Mouse (Mus musculus) heart, adult 11 months (tissue): ENCODE measurements around the gene Fat1.

ENCODE experiments used
- DNase-seq: peaks from one replicate; pipeline ENCODE4 v3.0.0; 2022

The Fat1 gene

GRCm38 (mm10) chr8:44934850-44935497 is at the start of gene Fat1:
TSS of gene Fat1 (plus strand) at chr8:44935447.
- DNase-seq = peak; percentile 99

DNA sequence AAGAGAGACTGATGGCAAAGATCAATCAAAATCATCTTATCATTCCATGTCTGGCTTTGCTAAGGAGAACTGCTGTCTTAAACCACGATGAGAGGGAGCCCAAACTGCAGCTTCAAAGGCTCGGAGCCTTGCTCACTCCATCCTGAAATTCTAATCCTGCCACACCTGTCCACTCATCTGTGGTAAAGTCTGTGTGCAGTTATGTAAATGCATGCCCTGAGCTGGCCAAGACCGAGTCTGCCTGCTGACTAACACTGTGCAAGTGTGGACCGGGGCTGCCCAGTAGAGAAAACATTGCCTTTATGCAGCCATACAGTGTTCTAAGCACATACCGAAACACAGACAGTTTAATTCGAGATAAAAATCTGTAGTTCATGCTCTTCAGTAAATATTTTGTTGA is 40.6 kb upstream of the Fat1 start:
- peak; percentile 63 for DNase-seq

- peak; percentile 66 for DNase-seq
These were observed 35.7 kb upstream of the Fat1 start for GRCm38 (mm10) chr8:44899575-44899991.

- peak; percentile 71 for DNase-seq
These were observed 23.9 kb upstream of the Fat1 start for GRCm38 (mm10) chr8:44911126-44911903.

- peak; percentile 61 for DNase-seq
These were observed 15.7 kb upstream of the Fat1 start for GRCm38 (mm10) chr8:44919487-44920082.

GRCm38 (mm10) chr8:44920379-44921032 is 14.7 kb upstream of the Fat1 start:
- DNase-seq = peak; percentile 64

DNA sequence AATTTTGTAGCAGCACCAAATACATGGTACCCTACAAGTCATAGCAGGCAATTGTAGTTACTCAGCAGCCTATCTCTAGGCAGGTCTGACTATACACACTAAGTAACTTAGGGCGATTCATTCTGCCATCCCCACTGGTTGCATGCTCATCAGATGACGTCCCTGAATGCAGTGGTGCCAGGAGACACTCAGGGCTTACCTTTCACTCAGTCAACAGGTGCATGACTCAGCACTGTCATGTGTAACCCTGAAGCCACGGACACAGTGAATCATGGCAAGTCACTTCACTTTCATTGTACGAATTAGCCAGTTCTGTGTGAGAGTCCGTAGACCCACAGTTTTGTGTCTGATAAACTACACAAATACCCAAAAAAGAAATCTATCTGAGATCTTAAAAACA is 10.3 kb upstream of the Fat1 start:
- peak; percentile 70 for DNase-seq

DNA sequence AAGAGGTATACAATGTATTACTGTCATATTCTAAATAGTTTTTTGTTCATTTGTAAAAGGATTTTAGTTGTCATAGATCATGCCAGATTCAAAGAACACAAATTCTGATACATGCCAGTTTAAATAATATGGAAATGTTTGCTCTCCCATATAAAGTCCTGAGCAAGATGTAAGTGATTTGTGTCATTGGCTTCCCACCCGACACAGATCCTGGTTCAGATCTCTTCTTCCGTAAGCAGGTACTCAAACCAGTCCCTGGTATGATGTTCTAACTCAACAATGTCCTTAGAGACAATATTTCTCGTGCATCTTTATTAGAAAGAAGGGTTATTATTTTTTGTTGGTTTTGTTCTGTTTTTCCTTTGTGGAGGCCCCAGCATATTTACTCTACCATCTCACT is 5.2 kb upstream of the Fat1 start:
- DNase-seq = peak; percentile 55

DNA sequence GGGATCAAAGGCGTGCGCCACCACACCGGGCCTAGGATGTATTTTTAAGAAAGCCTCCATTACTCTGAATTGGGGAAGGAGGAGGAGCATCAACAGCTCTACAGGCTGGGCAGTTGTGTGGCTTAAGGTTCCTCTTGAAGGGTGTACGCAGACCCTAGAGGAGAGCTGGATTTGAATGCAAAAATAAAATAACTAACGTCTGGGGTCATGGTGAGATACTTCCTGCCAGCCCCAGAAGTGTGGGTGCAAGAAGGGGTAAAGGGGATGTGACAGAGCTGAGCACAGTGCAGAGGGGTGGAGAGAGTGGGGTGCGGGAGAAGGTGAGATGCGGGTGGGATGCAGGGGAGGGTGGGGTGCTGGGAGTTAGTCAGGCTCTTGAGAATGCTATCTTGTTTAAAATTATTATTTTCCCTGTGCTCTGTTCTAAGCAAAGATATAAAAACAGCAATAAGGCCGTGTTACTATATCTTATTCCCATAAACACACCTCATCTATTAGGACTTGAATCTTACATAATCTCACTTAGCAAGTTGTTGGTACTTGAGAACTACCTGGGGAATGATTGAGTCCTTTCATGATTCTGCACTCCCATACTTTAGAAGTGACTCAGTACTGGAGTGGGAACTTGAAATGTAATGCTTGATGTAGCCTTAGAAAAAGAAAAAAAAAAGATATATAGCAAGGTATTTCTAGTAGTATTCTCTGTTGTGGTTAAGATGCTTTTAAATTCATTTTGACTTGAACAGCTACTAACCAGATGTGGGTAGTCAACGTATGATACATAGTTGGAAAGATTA is 2.5 kb upstream of the Fat1 start:
- peak; percentile 61 for DNase-seq

- DNase-seq = peak; percentile 57
These were observed 1.8 kb upstream of the Fat1 start for GRCm38 (mm10) chr8:44933478-44933877.

DNA sequence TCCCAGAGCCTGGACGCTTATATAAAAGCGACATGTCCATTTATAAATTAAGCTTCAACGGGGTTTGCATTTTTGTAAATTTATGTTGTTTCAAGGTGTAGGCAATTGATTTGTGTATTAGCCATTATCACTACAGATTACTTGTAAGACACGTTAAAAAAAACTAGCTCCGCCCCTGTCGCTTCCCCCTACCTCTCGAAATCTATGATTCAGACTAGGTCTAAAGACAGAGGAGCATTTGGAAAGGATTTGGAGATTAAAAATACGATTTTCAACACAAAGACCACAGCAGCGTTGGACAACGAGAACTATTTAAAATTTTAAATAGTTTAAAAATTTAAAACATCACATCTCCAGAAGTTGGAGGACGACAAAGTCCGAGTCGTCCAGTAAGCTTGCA is 831 bp upstream of the Fat1 start:
- no peak for DNase-seq

GRCm38 (mm10) chr8:44935741-44936140 is 494 bp downstream of the Fat1 start:
- peak; percentile 97 for DNase-seq

DNA sequence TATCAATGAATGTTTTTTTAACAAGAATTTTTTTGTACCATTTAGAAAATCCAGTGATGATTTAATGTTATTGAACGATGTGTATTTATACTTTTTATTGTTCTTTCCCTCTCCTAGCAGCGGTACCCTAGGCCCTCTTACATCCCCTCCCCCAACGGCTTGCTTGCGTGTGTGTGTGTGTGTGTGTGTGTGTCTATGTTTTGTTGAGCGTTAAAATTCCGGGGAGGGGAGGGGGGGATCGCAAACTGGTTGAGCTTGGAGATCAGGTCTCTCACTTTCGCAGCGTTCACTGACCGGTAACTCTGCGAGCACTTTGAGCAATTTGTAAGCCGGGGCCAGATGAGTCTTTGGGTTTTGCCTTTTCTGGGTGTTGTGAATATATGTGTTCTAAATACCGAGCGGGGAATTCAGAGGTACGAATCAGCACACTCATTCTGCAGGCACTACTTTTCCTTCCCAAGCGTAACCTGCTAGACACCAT is 1.3 kb downstream of the Fat1 start:
- DNase-seq = no peak

DNA sequence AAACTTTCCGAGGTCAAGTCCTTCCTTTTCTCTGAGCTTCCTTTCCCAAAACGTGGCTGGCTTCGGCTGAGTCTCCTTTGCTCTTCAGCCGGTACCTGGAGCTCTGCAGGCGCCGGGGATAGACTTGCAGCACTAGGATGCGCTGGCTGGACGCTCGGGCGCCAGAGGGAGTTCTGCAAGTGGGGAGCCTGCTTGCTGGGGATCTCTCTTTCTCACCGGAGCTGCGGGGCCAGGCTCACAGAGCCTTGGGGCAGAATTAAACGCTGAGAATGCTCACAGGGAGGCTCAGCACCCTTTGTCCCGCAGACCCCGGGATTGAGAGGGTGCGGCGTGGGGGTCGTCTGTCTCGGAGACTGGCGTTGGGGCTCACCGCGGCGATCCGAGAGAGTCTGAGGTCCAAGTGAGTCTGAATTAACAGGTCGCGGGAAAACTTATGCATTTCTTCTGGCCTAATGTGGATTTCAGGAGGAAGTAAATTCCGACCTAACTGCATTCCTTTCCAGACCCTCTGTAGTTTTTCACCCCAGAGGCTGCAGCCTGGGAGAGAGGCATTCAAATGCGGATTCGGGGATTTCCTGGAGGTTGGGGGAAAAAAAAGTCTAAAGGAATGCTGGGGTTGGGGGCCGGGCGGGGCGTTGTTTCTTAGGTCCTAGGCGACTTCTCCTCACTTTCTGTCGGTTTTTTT is 2.0 kb downstream of the Fat1 start:
- peak; percentile 96 for DNase-seq

- peak; percentile 99 for DNase-seq
These were observed 2.8 kb downstream of the Fat1 start for GRCm38 (mm10) chr8:44937905-44938642.

DNA sequence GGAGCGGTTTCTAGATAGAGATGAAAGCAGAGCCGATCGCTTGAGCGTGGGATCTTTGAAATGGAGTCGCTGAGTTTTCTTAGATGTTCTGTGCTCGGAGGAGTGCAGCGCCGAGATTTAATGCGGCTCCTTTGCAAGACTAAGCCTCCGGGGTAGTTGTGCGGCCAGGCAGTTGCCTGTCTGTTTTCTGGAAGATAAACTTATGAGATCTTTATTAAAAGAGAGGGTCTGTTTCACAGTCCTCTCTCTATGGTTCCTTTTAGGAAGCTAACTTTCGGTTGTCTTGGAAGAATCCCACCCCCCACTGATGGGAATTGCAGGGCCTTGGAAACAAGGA is 3.4 kb downstream of the Fat1 start:
- DNase-seq = no peak

DNA sequence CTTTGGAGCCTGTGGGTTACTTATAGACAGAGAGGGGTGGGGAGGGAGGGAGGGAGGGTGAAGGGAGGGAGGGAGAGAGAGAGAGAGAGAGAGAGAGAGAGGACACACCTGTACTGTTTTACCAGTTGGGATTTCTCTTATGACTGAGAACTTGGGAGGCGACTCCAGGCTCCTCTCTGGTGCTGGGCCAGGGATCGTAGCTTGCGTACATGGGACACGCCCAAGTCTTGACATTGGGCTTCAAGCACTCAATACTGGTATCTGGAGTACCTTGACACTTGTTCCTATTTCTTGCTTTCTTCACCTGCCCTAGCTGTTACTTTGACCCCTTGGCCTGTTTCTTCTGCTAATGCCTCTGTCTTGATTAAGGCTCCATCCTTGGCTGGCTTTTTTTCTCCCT is 10.3 kb downstream of the Fat1 start:
- DNase-seq = no peak

- DNase-seq = peak; percentile 89
These were observed 13.3 kb downstream of the Fat1 start for GRCm38 (mm10) chr8:44948597-44948996.

- no peak for DNase-seq
These were observed 25.2 kb downstream of the Fat1 start for GRCm38 (mm10) chr8:44960455-44960854.

DNA sequence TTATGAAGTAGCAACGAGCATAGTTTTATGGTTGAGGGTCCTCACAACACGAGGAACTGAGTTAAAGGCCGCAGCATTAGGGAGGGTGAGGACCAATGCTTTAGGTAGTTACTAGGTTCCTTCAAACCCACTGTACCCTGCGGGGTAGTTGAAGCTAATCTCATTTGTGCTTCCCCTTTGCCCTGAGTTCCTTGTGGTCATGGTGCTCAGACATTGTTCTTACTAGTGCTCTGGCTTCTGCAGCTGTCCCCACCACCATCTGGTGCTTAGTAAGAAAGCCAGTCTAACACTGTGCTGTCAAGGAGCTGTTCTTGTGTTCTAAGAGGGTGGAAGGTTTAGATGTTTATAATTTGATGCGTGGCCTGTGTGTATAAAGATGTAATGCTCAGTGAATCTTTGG is 25.7 kb downstream of the Fat1 start:
- no peak for DNase-seq

DNA sequence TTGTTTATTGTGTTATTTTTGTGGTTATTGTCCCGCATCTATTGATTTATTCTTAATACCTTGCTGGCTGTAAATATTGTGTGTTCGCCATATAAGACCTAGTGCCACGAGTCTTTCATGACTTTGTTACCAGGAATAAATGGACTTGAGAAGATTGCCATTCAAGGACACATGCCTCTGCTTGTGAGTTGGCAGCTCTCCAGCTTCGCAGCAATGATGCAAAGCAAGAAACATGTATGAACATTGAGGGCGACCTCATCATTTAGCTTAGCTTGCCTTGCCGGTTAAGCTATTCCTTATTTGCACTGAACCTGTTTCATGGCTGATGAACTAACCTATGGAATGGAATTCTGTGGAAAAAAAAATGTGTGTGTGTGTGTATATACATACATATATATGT is 26.2 kb downstream of the Fat1 start:
- no peak for DNase-seq
